Mouse (Mus musculus): ENCODE results near the gene Gm45062.
"Not testable (repeated sequence)": the region's sequence is repeated elsewhere in the genome, so short reads cannot be mapped to it uniquely, and the experiment has no call there.

Gm45062 gene

DNA sequence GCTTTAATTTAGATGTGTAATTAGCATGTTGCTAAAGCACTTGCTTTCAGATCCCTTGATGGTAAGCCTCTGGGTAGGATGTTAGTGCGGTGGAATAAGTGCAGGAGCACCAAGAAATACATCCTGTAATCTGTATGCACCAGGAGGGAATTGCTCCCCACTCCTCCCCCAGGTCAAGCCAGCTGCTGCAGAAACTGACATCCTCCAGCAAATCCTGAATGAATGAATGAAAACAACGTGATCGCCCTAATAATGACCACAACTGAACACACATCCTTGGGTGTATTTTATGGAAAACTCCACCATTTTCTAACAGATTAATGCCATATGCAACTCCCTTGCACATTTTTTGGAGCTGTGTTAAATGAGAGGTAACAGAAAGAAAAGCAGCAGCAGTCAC, 252.2 kb downstream of the Gm45062 start:
- DNase-seq, result no peak

DNA sequence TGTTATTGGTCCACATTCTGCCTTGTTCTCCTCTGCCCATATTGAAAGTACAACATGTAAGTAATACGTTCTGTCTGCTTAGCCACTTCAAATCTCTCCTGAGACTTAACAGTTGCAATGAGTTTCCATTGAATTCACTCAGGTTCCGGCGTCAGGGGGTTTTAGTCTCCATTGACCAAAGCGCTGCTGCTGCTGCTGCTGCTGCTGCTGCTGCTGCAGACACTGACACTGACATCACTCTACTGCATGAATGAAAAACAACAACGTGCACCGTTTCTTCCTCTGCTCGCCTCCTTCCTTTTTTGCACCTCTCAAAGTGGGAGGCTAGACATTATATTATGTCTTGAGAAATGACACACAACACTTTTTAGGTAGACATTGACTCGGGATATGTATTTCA, 253.2 kb downstream of the Gm45062 start:
- no peak for DNase-seq

DNA sequence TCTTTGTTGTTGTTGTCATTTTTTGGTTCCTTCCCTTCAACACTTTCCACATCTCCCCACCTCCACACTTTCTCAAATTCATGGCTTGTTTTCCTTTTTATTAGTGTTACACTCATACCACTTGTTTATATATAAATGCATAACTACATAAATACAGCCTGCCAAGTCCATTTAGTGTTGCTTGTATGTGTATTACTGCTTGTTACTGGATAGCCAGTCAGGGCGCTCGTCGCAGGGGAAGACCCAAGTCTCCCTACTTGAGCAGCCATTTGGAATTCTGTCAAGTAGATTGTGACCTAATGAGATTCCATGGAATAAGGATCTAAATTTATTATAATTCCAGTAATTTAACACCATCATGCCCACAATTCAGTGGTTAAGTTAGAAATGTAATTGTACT, 260.4 kb downstream of the Gm45062 start:
- no peak for DNase-seq

DNA sequence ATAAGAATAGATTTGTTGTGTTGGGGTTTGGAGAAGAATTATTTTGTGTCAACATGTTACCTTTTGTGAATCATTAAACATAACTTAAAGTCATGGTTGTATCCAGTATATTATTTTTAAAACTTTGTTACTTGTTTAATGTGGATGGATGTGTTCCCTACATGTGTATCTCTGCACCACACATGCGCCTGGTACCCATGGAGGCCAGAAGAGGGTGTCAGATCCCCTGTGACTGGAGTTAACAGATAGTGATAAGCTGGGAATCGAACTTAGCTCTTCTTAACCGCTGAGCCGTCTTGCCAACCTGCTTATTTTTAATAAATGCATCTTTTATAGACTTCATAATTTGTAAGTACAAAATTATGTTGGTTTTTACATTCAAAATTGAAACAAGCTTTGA, 262.0 kb downstream of the Gm45062 start:
- DNase-seq, result no peak

DNA sequence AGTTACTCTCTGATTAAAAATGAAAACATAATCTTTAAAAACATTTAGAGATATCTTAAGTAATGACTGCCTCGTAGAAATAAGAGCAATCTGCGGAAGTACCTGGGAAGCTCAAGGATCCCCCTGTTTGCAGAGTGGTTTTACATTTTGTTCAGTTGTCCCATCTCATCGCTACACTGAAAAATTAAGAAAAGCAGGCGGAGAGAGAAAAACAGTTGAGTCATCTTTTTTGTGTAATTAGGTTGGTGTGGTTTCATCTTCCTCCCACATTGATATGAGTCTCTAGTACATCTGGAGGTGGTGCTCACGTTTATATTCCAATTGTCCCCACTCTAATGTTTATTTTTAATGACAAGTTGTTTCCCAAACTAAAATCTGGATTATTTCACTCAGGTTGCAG, 265.5 kb downstream of the Gm45062 start:
- DNase-seq, result no peak

DNA sequence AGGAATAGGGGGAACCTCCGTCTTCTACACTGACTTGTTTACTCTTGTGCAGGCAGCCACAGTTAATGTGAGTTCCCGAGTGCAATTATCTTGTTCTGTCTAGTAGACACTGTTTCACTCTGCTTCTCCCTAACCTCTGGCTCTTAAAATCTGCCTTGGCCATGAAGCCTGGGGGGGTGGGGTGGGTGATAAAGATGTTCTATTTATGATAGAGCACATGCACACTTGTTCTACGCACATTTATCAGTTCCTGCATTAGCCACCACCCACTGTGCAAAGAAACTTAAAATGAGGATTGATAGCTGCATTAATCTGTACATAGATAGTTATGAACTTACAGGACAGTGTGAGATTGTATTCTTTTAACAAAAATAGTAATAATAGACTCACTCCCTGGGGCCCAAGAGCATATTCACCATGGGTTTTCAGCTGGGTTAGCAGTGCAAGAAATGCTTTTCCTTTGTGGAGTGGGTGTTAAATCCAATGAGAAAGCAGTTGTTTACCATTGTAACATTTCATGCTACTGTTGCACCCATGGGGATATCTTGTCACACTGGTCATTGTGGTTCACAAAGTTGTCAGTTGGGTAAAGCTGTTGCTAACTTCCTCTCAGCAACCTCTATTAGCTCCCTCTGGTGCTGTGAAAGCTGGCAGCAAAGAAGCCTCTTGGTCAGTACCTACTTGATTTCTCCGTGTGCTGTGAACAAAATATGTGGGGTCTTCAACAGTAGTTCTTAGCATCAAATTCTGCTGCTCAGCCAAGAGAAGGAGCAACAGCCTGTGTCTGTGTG, 272.0 kb downstream of the Gm45062 start:
- no peak for DNase-seq

DNA sequence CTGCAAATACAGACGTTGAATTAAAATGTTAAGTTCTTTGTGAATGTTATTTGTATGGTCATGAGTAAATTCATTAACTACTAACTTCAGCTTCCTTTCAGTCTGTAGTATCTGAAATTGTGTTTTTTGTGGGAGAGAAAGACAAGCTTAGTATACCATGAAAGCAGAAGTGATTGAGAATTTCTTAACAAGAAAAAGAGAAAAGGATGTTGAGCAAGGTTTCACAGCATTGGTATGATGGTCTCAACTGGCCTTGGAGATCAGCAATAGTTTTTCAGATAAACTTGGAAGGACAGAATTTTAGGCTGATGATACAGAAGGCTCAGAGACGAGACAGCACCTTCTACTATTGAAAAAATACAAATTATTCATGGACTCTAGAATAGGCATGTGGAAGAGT, 277.7 kb downstream of the Gm45062 start:
- DNase-seq, result no peak

DNA sequence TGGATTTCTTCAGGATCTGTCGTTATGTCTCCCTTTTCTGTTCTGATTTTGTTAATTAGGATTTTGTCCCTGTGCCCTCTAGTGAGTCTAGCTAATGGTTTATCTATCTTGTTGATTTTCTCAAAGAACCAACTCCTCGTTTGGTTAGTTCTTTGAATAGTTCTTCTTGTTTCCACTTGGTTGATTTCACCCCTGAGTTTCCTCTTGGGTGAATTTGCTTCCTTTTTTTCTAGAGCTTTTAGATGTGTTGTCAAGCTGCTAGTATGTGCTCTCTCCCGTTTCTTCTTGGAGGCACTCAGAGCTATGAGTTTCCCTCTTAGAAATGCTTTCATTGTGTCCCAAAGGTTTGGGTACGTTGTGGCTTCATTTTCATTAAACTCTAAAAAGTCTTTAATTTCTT, 282.3 kb downstream of the Gm45062 start:
- not testable (repeated sequence) for DNase-seq

DNA sequence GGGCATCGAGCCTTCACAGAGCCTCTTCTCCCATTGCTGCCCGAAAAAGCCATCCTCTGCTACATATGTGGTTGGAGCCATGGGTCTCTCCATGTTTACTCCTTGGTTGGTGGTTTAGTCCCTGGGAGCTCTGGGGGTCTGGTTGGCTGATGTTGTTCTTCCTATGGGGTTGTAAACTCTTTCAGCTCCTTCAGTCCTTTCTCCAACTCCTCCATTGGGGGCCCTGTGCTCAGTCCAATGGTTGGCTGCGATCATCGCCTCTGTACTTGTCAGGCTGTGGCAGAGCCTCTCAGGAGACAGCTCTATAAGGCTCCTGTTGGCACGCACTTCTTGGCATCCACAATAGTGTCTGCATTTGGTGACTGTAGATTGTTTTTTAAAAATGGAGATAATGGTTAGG, 285.6 kb downstream of the Gm45062 start:
- no peak for DNase-seq

DNA sequence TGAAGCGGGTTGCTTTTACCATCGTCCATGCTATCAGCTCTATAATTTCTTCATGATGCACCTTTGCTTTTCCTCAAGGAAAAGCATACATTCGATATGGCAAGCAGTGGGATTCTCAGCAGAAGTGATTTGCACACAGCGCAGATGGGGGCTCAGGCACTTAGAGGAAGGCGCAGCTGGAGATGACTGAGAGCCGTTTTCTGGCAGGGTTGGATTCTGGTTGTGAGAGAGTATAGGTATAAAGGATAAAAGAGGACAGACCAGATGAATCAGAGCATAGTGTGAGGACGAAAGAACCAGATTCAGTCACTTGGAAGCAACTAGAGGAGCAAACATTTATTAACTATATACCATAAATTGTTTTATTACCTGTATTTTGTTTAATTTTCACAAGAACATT, 286.5 kb downstream of the Gm45062 start:
- DNase-seq, result no peak

DNA sequence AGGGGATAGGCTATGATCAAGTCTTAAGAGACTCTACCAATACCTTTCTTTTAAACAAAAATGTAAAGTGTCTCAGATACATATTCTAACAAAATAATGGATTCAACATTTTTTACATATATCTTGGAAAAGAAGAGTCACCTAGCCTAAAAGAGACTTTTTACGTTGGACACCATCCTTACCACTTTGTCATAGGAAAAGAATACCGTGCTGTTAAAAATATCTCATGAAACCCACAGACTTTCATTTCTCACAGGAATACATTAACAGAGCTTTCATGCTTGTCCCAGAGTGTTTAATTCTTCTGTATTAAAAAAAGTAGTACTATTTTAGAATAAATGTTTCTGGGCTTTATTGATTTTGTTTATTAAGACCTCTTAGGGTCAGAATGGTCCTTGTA, 291.9 kb downstream of the Gm45062 start:
- DNase-seq, result no peak

DNA sequence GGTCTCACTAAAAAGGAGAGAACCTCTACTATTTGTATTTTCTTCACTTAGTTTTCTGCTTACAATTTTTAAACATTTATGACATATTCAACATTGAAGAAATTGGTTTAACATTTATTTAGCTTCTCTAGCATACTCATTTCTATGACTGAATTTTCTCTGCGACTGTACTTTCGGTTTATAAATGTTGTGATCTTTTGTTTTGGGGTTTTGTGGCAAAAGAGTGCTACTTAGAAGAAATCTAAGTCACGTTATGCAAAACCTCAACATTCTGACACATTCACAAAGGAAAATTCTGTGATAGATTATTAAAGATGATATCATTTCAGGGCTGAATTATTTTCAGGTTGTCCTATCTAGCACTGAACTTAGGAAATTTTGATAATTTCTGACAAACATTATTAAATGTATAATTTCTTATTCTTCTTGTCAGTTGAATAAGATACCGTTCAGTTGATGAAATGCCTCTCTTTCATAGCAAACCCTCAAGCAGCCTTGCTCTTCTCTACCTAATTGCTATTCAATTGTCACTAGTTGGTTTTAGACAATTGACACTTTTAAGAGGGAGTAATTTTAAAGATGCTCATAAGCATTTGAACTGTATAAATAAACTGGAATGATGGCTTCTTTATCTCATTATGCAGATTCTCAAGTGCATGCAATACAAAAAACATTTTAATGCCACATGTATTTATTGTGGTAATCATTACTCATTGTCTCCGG, 297.8 kb downstream of the Gm45062 start:
- DNase-seq, result no peak

DNA sequence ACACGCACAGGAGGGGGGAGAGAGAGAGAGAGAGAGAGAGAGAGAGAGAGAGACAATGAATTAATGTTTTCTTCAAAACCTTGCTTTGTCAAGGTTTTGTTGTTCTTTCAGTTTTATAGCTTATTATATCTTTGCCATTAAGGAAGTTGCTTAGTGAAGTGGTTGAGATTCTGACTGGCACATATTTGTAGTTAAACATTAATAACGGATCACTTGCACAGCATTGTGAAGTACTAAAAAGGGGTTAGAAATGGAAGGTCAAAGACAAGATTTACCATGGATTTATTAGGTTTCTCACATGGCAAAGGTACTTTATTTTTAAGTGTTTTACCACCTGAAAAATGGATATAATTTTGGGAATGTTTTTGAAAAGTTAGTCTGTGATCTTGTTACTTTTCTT, 301.4 kb downstream of the Gm45062 start:
- no peak for DNase-seq

DNA sequence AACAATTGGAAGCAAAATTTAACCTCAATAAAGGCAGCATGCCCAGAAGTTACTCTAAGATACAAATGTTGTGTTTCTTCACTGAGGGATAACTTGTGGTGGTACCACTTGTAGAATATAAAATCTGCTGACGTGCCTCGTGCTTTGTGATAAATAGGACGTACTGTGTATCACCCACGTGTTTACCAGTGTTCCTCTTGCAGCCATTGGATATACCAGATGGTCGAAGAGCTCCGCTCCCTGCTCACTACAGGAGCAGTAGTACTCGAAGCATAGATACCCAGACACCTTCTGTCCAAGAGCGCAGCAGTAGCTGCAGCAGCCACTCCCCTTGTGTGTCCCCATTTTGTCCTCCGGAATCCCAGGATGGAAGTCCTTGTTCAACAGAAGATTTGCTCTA, 323.1 kb downstream of the Gm45062 start:
- DNase-seq, result no peak

DNA sequence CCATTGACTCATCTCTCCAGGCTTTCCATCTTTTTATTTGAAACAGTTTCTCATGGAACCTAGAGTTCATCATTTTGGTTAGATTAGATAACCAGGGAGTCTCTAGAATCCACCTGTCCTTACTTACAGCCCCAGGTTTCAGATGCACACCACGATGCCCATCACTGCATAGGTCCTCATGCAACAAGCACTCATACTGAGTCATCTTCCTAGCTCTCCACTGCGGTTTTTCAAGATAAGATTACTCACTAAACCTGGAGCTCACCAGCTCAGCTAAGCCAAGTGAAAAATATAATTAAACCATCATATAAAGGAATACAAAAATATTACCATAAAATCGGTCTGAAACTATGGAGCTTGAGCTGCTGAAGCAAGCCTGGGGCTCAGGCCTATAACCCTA, 324.6 kb downstream of the Gm45062 start:
- DNase-seq, result no peak

DNA sequence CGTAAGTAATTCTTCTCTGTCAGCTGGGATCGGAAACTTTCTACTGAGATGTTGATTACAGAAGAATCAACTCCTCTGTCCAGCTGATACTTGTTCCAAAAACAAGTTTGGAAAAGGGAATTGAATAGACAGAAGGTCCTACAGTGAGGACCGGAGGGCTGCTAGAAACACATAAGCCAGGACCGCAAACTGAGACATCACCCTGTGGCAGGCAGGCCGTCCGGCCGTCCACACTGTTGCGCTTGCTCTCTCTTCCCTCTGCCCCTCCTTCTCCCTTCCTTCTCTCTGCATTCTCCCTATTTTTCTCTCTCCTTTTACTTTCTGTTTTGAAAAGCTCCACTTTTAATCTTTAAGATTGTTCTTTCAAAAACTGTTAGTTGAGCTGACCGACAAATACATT, 332.4 kb downstream of the Gm45062 start:
- no peak for DNase-seq

DNA sequence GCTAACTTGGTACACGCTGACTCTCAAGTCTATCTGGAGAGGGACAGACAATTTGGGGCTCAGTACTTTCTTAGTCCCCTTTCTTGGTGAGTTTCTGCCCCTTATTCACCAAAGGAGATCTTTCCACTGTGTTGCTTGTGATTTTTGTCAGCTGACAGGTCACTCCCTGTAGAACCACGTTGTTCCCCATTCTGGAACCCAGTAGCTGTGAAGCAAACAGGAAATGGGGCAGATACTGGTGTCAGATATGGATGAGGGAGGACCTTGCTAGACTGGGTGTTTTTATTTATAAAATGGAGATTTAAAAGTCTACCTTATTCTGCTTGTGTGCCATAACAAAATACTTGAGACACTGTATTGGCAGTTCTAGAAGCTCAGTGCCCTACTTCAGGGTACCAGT, 358.1 kb downstream of the Gm45062 start:
- DNase-seq, result no peak

DNA sequence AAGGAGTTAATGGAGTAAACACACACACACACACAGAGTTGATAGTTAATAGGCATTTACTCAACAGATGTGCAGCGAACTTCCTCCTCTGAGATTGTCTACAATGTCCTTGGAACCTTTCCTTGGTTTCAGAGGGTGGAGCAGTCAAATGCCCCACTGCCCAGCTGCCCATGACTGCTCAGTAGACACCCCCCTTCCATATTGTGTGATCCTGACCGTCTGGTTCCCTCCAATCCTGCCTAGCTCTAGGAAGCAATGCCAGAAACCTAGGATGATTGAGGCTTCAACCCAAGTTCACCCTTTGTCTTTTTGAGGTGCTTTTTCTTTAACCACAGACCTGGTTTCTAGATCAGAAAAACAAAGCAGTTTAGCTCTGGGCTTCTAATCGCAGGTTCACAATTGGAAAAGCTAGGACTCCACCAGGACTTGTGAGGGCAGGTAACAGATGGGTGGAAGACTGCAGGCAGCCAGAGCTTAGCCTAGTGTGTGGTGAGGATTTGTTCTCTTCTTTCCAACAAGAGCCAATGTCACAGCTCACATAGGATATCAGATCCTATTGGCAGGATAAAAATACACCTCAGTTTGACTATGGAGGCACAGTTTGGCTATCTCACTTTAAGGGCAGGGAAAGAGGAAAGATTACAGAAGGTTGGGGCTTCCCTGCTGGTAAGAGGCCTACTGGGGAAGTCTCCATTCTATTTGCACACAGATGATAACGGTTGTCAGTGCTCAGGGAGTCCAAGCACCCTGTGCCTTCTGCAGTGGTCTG, 360.5 kb downstream of the Gm45062 start:
- no peak for DNase-seq

DNA sequence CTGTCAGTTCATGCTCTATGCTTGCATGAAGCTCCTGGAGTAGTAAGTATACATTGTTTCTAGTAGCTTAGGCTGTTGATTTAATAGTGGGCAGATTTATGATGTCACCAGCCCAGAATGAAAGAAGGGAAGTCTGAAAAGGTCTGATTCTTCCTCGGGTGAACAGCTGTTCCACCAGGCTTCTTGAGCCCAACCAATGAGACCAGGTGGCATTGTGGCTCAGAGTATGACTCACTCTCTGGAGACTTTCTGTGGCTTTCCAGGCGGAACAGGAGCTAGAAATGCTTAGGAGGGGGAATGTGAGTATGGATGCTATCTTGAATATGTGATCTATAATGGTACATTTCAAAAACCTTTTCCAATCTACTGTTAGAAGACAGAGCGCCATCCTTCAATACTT, 363.8 kb downstream of the Gm45062 start:
- no peak for DNase-seq

DNA sequence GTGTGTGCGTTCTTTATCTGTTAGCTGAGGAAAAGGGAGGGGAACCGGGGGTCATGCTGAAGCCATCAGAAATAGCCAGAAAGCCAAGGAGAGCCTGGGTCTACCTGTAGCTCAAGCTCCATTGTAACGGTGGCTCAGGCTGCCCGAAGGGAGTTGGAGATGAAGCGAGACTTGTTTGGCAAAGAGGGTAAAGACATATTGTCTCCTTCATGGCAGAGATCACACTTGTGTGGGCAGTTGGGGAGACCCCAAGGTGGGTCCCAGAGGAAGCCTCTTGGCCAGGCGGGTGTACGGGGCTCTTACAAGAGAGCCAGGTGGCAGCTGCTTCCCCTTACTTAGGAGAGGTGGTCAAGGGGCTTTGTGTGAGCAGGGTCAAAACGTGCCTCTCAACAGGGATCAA, 369.0 kb downstream of the Gm45062 start:
- no peak for DNase-seq

DNA sequence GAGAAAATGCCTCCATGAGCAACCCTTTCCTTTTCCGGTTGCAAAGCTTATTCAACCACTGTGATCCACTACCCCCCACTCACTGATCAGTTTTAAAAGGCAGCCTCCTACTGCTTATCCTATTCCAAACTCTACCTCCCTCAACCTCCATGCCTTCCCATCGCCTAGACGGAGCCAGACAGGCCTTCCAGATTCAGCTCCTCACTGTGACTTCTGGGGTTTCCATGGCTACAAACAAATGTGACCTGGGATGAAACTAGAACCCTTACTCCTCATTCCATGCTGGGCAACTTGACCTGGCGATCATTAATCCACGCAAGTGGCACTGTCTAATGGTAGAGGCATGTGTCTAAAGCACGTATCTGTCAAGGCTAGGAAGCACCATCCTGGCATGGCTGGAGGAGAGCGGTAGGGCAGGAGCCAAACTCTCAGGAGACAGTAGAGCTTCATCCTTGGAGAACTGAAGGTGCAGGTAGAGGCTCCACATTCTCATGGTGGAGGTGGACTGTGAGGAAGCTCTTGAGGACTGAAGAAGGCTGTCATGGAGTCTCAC, 369.5 kb downstream of the Gm45062 start:
- no peak for DNase-seq

DNA sequence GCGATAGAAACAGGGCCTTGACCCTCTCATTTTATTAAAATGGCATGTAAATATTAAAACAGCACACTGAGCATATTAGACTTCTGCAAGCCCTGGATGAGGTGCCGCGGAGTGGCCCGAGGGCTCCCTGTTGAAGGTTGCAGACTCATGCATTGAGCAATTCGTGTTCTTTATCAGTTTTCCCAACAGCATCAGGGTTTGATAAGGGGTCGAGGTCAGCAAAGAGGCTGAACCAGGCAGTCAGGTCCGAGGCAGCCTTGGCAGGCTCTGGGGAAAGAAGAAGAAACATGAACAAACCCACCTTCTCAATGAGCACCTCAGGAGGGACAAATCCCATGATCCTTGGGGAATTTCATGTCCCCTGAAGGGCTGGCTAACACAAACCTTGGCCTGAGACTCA, 371.3 kb downstream of the Gm45062 start:
- DNase-seq, result no peak

DNA sequence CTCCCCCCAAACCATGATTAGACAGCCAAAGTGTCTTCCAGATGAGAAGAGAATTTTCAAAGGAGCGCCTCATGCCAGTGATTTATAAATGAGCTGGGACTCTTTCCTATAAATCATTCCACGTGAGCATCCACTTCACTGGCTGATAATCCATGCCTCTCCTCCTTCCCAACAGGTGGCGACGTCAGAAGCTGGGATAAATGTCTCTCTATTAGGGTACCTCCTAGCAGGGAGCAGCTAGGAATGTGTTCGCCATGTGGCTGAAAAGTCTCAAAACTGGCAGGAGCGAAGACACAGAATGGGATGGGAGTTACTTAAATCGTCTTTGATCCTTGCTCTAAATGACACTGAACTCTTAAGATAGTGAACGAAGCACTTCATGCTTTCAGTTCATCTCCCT, 372.1 kb downstream of the Gm45062 start:
- no peak for DNase-seq
